Mouse (Mus musculus) Patski (cell line): Measurements from ENCODE around the gene Nab2. TPM values are rescaled to one million over a fixed set of nuclear protein-coding genes. Genes with fewer than 3 reads are reported as not detected.

Experiments
- ATAC-seq: fragments of 100-300 bp; one replicate; pipeline ENCODE4 v1.8.0; 2021
- CTCF ChIA-PET: fragments of 350-600 bp; sonication (Branson Sonifier 250); formaldehyde crosslinking; loops from one replicate; lab custom pipeline; 2022; ENCODE audit warnings: inconsistent platforms; lab: Charles Lee
- POLR2A ChIA-PET: fragments of 350-600 bp; sonication (Branson Sonifier 250); formaldehyde crosslinking; loops from one replicate; lab custom pipeline; 2022; ENCODE audit warnings: antibody characterized with exemption, inconsistent platforms; lab: Charles Lee
- DNase-seq: peaks from one replicate; pipeline ENCODE4 v3.0.0-alpha.2; 2011; ENCODE audit warnings: low read depth, low spot score
- H3K27me3 ChIP-seq: fragments of 371-371 bp; one replicate; pipeline ENCODE4 v1.5.1; 2021
- CTCF ChIP-seq: fragments of 100-300 bp; IDR thresholded peaks from one replicate; pipeline ENCODE4 v1.5.1; 2021
- in situ Hi-C: fragments of 300-500 bp; cut with MboI; formaldehyde crosslinking; loops from 3 replicates; pipeline ENCODE4 v1.11.1; 2018; ENCODE audit warnings: low pct_unique_long_range_greater_than_20kb, mixed read lengths
- polyA plus RNA-seq: library from polyadenylated mRNA; unstranded; gene quantifications from one replicate; pipeline ENCODE4 v1.2.3, GENCODE M21; 2021

Nab2 gene
- polyA plus RNA-seq, 1 experiment from 2014 or later, result 31.8 TPM

- TF ChIP-seq CTCF, result no peak
- in situ Hi-C loops, result loop anchor here (5.0 kb wide), 1 partner anchor 97 kb away; the partner anchor contains the start of gene Zbtb39
- ATAC-seq, result no peak
- H3K27me3 ChIP-seq, result no peaks in the 10 kb centered on the region
- ChIA-PET POLR2A (interaction anchor here (1.6 kb wide), 1 partner anchor 30 kb away, joined by 6 read pairs; no protein-coding TSS in a partner anchor), CTCF (interaction anchor here (0.9 to 1.2 kb wide), 2 partner anchors 9 to 31 kb away, joined by 4 read pairs; no protein-coding TSS in a partner anchor)
- no peak for DNase-seq
These were observed 27.9 kb downstream of the Nab2 start for GRCm38 (mm10) chr10:127640421-127640820.

- in situ Hi-C loops, result loop anchor here (5.0 kb wide), 1 partner anchor 55 kb away; no protein-coding TSS in a partner anchor
- no peaks in the 10 kb centered on the region for H3K27me3 ChIP-seq
- POLR2A ChIA-PET, result interaction anchor here (0.8 to 1.1 kb wide), 2 partner anchors 35 to 43 kb away, joined by 3 to 6 read pairs; partner anchors contain the start of gene Nab2
- DNase-seq (no peak), ATAC-seq (no peak)
- no peak for TF ChIP-seq CTCF
- CTCF ChIA-PET, result interaction anchor here (1.1 to 2.9 kb wide), 4 partner anchors 10 to 64 kb away, joined by 3 to 14 read pairs (median 6); partner anchors contain the start of genes Lrp1 and Stat6
These were observed 35.6 kb downstream of the Nab2 start for GRCm38 (mm10) chr10:127632668-127633271.

- H3K27me3 ChIP-seq, result no peaks in the 10 kb centered on the region
- ChIA-PET CTCF (interaction anchor here (1.0 to 2.9 kb wide), 6 partner anchors 9 to 88 kb away, joined by 3 to 14 read pairs (median 4); partner anchors contain the start of genes Lrp1 and Stat6), POLR2A (interaction anchor here (1.3 to 1.5 kb wide), 2 partner anchors 11 to 31 kb away, joined by 3 to 7 read pairs; partner anchors contain the start of gene Stat6)
- TF ChIP-seq CTCF, result no peak
- ATAC-seq (peak; percentile 91), DNase-seq (peak; percentile 82)
- in situ Hi-C loops, result loop anchor here (5.0 kb wide), 1 partner anchor 54 kb away; no protein-coding TSS in a partner anchor
These were observed 36.8 kb downstream of the Nab2 start for GRCm38 (mm10) chr10:127631261-127632214.

- ATAC-seq, result no peak
- in situ Hi-C loops, result no loop called here
- CTCF ChIA-PET, result interaction anchor here (1.0 to 2.4 kb wide), 2 partner anchors 30 to 58 kb away, joined by 3 to 7 read pairs; no protein-coding TSS in a partner anchor
- no peak for TF ChIP-seq CTCF
- POLR2A ChIA-PET, result interaction anchor here (0.7 to 1.7 kb wide), 2 partner anchors 17 to 64 kb away, joined by 3 to 6 read pairs; partner anchors contain the start of gene Stat6
- DNase-seq, result no peak
- no peaks in the 10 kb centered on the region for H3K27me3 ChIP-seq
These were observed 41.9 kb downstream of the Nab2 start for GRCm38 (mm10) chr10:127626433-127626832.

- TF ChIP-seq CTCF, result no peak
- ATAC-seq, result no peak
- no peaks in the 10 kb centered on the region for H3K27me3 ChIP-seq
- in situ Hi-C loops, result no loop called here
- DNase-seq, result no peak
- ChIA-PET POLR2A (interaction anchor here (1.3 kb wide), 1 partner anchor 115 kb away, joined by 3 read pairs; no protein-coding TSS in a partner anchor), CTCF (interaction anchor here (0.7 to 3.3 kb wide), 12 partner anchors 8 to 57 kb away, joined by 3 to 26 read pairs (median 4); partner anchors contain the start of gene Stat6)
These were observed 44.7 kb downstream of the Nab2 start for GRCm38 (mm10) chr10:127623439-127624216.

GRCm38 (mm10) chr10:127622661-127623060 is 45.7 kb downstream of the Nab2 start:
- ChIA-PET POLR2A (interaction anchor here (0.8 to 2.5 kb wide), 4 partner anchors 45 to 116 kb away, joined by 3 to 12 read pairs (median 4); partner anchors contain the start of gene Nab2), CTCF (interaction anchor here (0.7 to 3.3 kb wide), 14 partner anchors 9 to 61 kb away, joined by 3 to 26 read pairs (median 5); partner anchors contain the start of genes Nab2 and Stat6)
- in situ Hi-C loops, result no loop called here
- no peak for TF ChIP-seq CTCF
- DNase-seq, result no peak
- ATAC-seq, result no peak
- H3K27me3 ChIP-seq, result no peaks in the 10 kb centered on the region

- POLR2A ChIA-PET, result interaction anchor here (0.8 to 2.5 kb wide), 4 partner anchors 46 to 116 kb away, joined by 3 to 12 read pairs (median 4); partner anchors contain the start of gene Nab2
- peak; percentile 64 for ATAC-seq
These were observed 46.3 kb downstream of the Nab2 start for GRCm38 (mm10) chr10:127622057-127622392.

DNA sequence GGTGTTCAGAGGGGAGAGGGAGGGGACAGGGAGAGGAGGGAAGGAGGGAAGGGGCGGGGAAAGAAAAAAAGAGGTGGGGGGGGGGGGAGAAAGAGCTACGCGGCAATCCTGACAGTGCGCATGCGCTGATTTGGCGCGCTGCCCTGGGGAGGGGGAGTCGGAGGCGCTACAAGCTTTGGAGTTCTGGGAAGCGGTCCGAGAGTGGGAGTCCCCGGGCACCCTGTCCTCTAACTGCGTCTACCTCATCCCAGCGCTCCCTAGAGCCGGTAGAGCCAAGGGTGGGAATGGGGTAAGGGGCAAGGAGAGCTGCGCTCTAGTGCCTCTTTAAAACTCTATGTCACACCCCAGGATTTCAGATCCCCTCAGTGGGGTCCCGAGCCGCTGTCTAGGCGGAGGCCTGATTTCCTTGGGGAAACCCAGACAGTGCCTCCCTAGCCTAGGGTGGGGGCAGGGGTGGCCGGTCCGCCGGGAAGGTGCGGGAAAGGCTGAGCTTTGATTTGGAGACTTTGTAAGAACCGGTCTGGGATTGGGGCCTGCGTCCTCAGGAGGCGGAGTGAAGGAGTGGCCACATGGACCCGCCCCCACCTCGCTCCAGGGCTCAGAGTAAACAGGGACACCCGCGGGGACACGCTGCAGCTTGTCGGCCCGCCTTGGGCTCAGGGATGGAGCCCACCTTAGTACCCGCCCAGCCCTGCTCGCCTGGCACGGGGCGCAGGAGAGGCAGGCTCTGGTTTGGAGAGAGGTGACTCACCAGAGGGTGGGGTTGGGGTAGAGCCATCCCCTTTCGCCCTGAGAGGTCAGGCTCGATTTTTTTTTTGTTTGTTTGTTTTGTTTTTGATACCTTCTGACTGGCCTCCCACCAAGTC is 46.9 kb downstream of the Nab2 start:
- POLR2A ChIA-PET, result interaction anchor here (0.8 to 2.5 kb wide), 5 partner anchors 17 to 51 kb away, joined by 3 to 12 read pairs (median 4); partner anchors contain the start of genes Nab2 and Stat6
- in situ Hi-C loops, result no loop called here
- no peaks in the 10 kb centered on the region for H3K27me3 ChIP-seq
- CTCF ChIA-PET, result interaction anchor here (0.8 to 3.3 kb wide), 12 partner anchors 8 to 60 kb away, joined by 3 to 26 read pairs (median 6); partner anchors contain the start of genes Nab2 and Stat6
- TF ChIP-seq CTCF, result no peak
- ATAC-seq, result peak; percentile 68
- peak; percentile 46 for DNase-seq

More at GRCm38 (mm10) chr10:127622057-127622392, 46.3 kb downstream of the Nab2 start:
- no peak for TF ChIP-seq CTCF
- in situ Hi-C loops, result no loop called here
- CTCF ChIA-PET, result interaction anchor here (0.8 to 3.3 kb wide), 14 partner anchors 9 to 61 kb away, joined by 3 to 26 read pairs (median 5); partner anchors contain the start of genes Nab2 and Stat6
- H3K27me3 ChIP-seq, result no peaks in the 10 kb centered on the region
- peak; percentile 31 for DNase-seq
